Mouse (Mus musculus) urinary bladder, postnatal 4 days (tissue): ENCODE data around the gene Fchsd2.

Experiments used
- DNase-seq, 2 experiments: peaks; one replicate each; pipeline ENCODE4 v3.0.0; 2021 to 2022; ENCODE audit warnings: low spot score in 2 of 2

The Fchsd2 gene

GRCm38 (mm10) chr7:101287820-101288219, 195.2 kb downstream of the Fchsd2 start:
- no peak for DNase-seq

- DNase-seq = peak in 1 of 2 experiments; percentile 58
These were observed 195.8 kb downstream of the Fchsd2 start for GRCm38 (mm10) chr7:101288436-101288835.

- DNase-seq = peak in 1 of 2 experiments; percentile 51
These were observed 197.7 kb downstream of the Fchsd2 start for GRCm38 (mm10) chr7:101290401-101290800.

- DNase-seq = no peak
These were observed 198.5 kb downstream of the Fchsd2 start for GRCm38 (mm10) chr7:101291211-101291610.

- DNase-seq = no peak
These were observed 199.0 kb downstream of the Fchsd2 start for GRCm38 (mm10) chr7:101291641-101292040.

GRCm38 (mm10) chr7:101292086-101292485, 199.4 kb downstream of the Fchsd2 start:
- no peak for DNase-seq

- DNase-seq = no peak
These were observed 200.0 kb downstream of the Fchsd2 start for GRCm38 (mm10) chr7:101292696-101293095.

- no peak for DNase-seq
These were observed 200.5 kb downstream of the Fchsd2 start for GRCm38 (mm10) chr7:101293138-101293537.

- DNase-seq = no peak
These were observed 200.9 kb downstream of the Fchsd2 start for GRCm38 (mm10) chr7:101293611-101294010.

GRCm38 (mm10) chr7:101295438-101295837, 202.8 kb downstream of the Fchsd2 start:
- DNase-seq = no peak

GRCm38 (mm10) chr7:101296252-101297022, 203.8 kb downstream of the Fchsd2 start:
- peak; percentile 72 to 82 for DNase-seq

- no peak for DNase-seq
These were observed 204.4 kb downstream of the Fchsd2 start for GRCm38 (mm10) chr7:101297023-101297405.

GRCm38 (mm10) chr7:101298375-101298774, 205.7 kb downstream of the Fchsd2 start:
- no peak for DNase-seq

GRCm38 (mm10) chr7:101301361-101301880, 208.8 kb downstream of the Fchsd2 start:
- DNase-seq = no peak

GRCm38 (mm10) chr7:101301881-101302456, 209.3 kb downstream of the Fchsd2 start, which contains the start of gene Atg16l2:
Atg16l2 (minus strand) TSS chr7:101302251.
- peak; percentile 89 to 91 for DNase-seq

GRCm38 (mm10) chr7:101302691-101303090, 210.0 kb downstream of the Fchsd2 start:
- DNase-seq = no peak

GRCm38 (mm10) chr7:101306841-101307240, 214.2 kb downstream of the Fchsd2 start:
- no peak for DNase-seq

- no peak for DNase-seq
These were observed 217.3 kb downstream of the Fchsd2 start for GRCm38 (mm10) chr7:101309985-101310326.

GRCm38 (mm10) chr7:101310327-101311028, 217.8 kb downstream of the Fchsd2 start:
- peak; percentile 94 to 95 for DNase-seq

GRCm38 (mm10) chr7:101311061-101311460, 218.4 kb downstream of the Fchsd2 start:
- DNase-seq = no peak

GRCm38 (mm10) chr7:101313033-101313432, 220.4 kb downstream of the Fchsd2 start:
- no peak for DNase-seq

GRCm38 (mm10) chr7:101314396-101314795, 221.7 kb downstream of the Fchsd2 start:
- DNase-seq = no peak
